Mouse (Mus musculus): Measurements from ENCODE around the gene Dalrd3. TPM values are rescaled to one million over a fixed set of nuclear protein-coding genes. Genes with fewer than 3 reads are reported as not detected.
"Not testable (repeated sequence)": the region's sequence is repeated elsewhere in the genome, so short reads cannot be mapped to it uniquely, and the experiment has no call there.

Dalrd3 gene
- total RNA-seq, 1 experiment from 2014 or later, result 38.8 TPM

- not testable (repeated sequence) for ATAC-seq (replicated peaks; ENCODE audit: low read depth, poor library complexity, severe bottlenecking)
Observed at GRCm38 (mm10) chr9:108607929-108608328, 38.2 kb downstream of the Dalrd3 start.

DNA sequence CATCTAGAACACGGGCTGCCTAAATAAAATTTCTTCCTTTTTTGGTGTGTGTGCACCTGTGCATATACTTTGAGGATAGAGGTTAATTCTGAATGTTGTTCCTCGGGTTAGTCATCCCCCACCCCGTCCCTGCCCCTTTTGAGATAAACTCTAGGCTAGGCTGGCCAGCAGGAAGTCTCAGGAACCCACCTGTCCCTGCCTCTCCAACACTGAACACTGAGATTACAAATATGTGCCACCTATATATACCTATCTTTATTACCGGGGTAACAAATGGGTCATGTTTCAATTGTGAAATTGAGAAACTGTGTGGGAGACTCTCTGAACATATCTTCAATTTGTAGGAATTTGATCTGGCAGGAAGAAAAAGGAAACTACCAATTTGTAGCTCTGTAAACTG lies 39.2 kb downstream of the Dalrd3 start:
- ATAC-seq (replicated peaks; ENCODE audit: low read depth, poor library complexity, severe bottlenecking), result no peak

GRCm38 (mm10) chr9:108611488-108611887 lies 41.8 kb downstream of the Dalrd3 start:
- ATAC-seq (replicated peaks; ENCODE audit: low read depth, poor library complexity, severe bottlenecking), result no peak

- ATAC-seq (replicated peaks; ENCODE audit: low read depth, poor library complexity, severe bottlenecking), result no peak
Observed at GRCm38 (mm10) chr9:108617301-108617700, 47.6 kb downstream of the Dalrd3 start.

Other genes starting within 250 kb of the Dalrd3 start
- gene Gpx1, start 231.0 kb upstream of the Dalrd3 start, total RNA-seq (2017), result 1,127 and 1,204 TPM in 2 replicates
- 49.2 and 75.5 TPM in 2 replicates for gene Usp4, start 222.0 kb upstream of the Dalrd3 start, total RNA-seq (2017)
- gene 1700102P08Rik, start 177.1 kb upstream of the Dalrd3 start, total RNA-seq (2017), result not detected in 2 replicates
- gene Ccdc36, start 141.4 kb upstream of the Dalrd3 start, total RNA-seq (2017), result 0.59 and 1.4 TPM in 2 replicates
- gene BC048562, start 133.4 kb upstream of the Dalrd3 start, total RNA-seq (2017), result not detected in 2 replicates
- 11.0 and 15.4 TPM in 2 replicates for gene Ccdc71, start 109.4 kb upstream of the Dalrd3 start, total RNA-seq (2017)
- gene Klhdc8b, start 108.3 kb upstream of the Dalrd3 start, total RNA-seq (2017), result 6.8 and 8.2 TPM in 2 replicates
- gene Lamb2, start 90.2 kb upstream of the Dalrd3 start, total RNA-seq (2017), result 0.15 and 0.37 TPM in 2 replicates
- 54.3 and 63.1 TPM in 2 replicates for gene Usp19, start 79.3 kb upstream of the Dalrd3 start, total RNA-seq (2017)
- gene Qars, start 62.2 kb upstream of the Dalrd3 start, total RNA-seq (2017), result 149 and 207 TPM in 2 replicates
- 131 and 150 TPM in 2 replicates for gene Qrich1, start 53.1 kb upstream of the Dalrd3 start, total RNA-seq (2017)
- gene Impdh2, start 9.6 kb upstream of the Dalrd3 start, total RNA-seq (2017), result 317 and 371 TPM in 2 replicates
- gene Ndufaf3, start 2.5 kb upstream of the Dalrd3 start, total RNA-seq (2017), result 9.8 and 18.9 TPM in 2 replicates
- 22.0 and 29.5 TPM in 2 replicates for gene Wdr6, start 8.9 kb downstream of the Dalrd3 start, total RNA-seq (2017)
- 0.39 and 1.1 TPM in 2 replicates for gene P4htm, start 27.8 kb downstream of the Dalrd3 start, total RNA-seq (2017)
- gene Arih2, start 79.5 kb downstream of the Dalrd3 start, total RNA-seq (2017), result 50.6 and 57.8 TPM in 2 replicates
- 29.1 and 39.0 TPM in 2 replicates for gene Slc25a20, start 92.2 kb downstream of the Dalrd3 start, total RNA-seq (2017)
- gene Prkar2a, start 119.4 kb downstream of the Dalrd3 start, total RNA-seq (2017), result 20.1 and 28.1 TPM in 2 replicates
- 52.2 and 57.5 TPM in 2 replicates for gene Ip6k2, start 213.9 kb downstream of the Dalrd3 start, total RNA-seq (2017)
- gene Nckipsd, start 238.5 kb downstream of the Dalrd3 start, total RNA-seq (2017), result 1.6 and 6.1 TPM in 2 replicates